Mouse (Mus musculus) forebrain, embryonic 13.5 days (tissue): ENCODE results near the gene Hnrnpr. TPM values are rescaled to one million over a fixed set of nuclear protein-coding genes. Genes with fewer than 3 reads are reported as not detected.

Source experiments
- polyA plus RNA-seq: library from polyadenylated mRNA; unstranded; fragments of >200 nt; fragmentation: Nextera tagmentation; extraction: Ambion mirVana; gene quantifications from 2 replicates; pipeline ENCODE4 v1.2.1, GENCODE M21; 2015

The Hnrnpr gene
- polyA plus RNA-seq, 1 experiment from 2014 or later, result 273 TPM

Other genes starting within 250 kb of the Hnrnpr start
- gene Id3, start 167.4 kb upstream of the Hnrnpr start, polyA plus RNA-seq, result 90.9 and 119 TPM in 2 replicates
- gene E2f2, start 138.5 kb upstream of the Hnrnpr start, polyA plus RNA-seq, result 9.7 and 11.3 TPM in 2 replicates
- 2.9 and 3.9 TPM in 2 replicates for gene Asap3, start 104.6 kb upstream of the Hnrnpr start, polyA plus RNA-seq
- gene Tcea3, start 63.2 kb upstream of the Hnrnpr start, polyA plus RNA-seq, result 0.52 and 0.66 TPM in 2 replicates
- gene Zfp46, start 26.3 kb upstream of the Hnrnpr start, polyA plus RNA-seq, result 30.7 and 32.9 TPM in 2 replicates
- 0.37 and 0.38 TPM in 2 replicates for gene Htr1d, start 112.6 kb downstream of the Hnrnpr start, polyA plus RNA-seq
- gene 6030445D17Rik, start 151.3 kb downstream of the Hnrnpr start, polyA plus RNA-seq, result 0.13 TPM in 1 of 2 replicates, not detected in the other
- gene Luzp1, start 158.8 kb downstream of the Hnrnpr start, polyA plus RNA-seq, result 91.1 and 99.1 TPM in 2 replicates